Mouse (Mus musculus): ENCODE data around the gene Zscan2. TPM values are rescaled to one million over a fixed set of nuclear protein-coding genes. Genes with fewer than 3 reads are reported as not detected.

The Zscan2 gene
- polyA plus RNA-seq, 1 experiment from 2014 or later = 1.6 TPM

DNA sequence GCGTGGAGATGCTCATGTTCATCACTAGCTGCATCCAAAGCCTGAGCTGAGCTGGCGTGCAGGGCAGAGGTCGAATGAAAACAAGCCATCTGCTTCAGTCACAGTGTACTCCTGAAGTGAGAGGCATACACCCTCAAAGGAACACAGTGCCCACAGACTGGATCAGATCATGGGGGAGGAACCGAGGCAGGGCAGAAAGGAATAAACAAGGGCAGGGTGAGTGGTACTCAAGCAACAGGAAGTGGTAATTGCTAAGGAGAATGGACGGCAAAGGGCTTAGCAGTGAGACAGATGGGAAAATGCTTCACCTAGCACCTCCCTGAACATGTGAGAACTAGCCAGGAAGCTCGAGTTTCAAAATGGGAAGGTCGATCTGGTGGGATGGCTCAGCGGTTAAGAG, 51.8 kb downstream of the Zscan2 start:
- no peak overlapping the region for H3K27ac ChIP-seq (replicated peaks in 1 of 2; ENCODE audit: control insufficient read depth in 1 of 2, insufficient read depth in 1 of 2, low read depth in 2 of 2, low read length in 2 of 2)
- H3K9ac ChIP-seq (ENCODE audit: low read length) = no peak overlapping the region
- no peak overlapping the region for H3K4me3 ChIP-seq (ENCODE audit: control insufficient read depth in 1 of 2, insufficient read depth in 1 of 2, low read depth in 1 of 2, low read length in 2 of 2)
- WGBS = 92% methylated on average over 8 of the region's 8 CpGs
- H3K36me3 ChIP-seq (ENCODE audit: control insufficient read depth, insufficient read depth, low read length) = peaks cover 77% of the 10 kb centered on the region
- H3K4me1 ChIP-seq (ENCODE audit: control insufficient read depth in 2 of 2, insufficient read depth in 2 of 2, low read length in 2 of 2) = no peaks in the 10 kb centered on the region
- no peaks in the 10 kb centered on the region for H3K27me3 ChIP-seq (ENCODE audit: control insufficient read depth, insufficient read depth, low read length)
- H3K9me3 ChIP-seq (ENCODE audit: control insufficient read depth, low read length) = no peaks in the 10 kb centered on the region
- no peak for ATAC-seq (ENCODE audit: insufficient number of reproducible peaks, insufficient read depth, low FRiP score, low read depth)
- no peak overlapping the region for H3K4me2 ChIP-seq (ENCODE audit: low read length)

DNA sequence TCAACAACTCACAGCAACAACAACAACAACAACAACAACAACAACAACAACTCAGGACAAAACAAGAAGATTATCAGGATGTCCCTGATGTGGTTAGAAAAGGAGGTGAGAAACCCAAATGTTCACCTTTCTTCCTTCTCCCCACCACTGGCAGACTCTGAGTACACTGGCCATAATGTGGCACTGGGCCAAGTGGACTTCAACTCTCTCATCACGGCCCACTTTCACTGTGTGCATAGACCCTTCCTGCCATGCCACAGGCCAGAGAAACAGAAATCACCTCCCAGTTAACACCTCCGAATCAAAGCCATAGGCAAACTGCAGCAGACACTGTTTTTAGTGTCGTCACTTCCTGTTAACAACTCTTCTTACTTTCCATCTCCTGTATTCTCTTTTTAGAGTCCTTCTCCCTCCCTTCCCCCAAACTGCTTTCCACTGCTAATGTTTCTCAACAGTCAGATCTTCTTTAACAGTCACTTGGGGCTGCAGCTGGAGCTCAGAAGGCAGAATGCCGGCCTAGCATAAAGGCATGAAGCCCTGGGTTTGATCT, 57.3 kb downstream of the Zscan2 start:
- 57% methylated on average over 4 of the region's 4 CpGs for WGBS
- no peak overlapping the region for H3K4me3 ChIP-seq (ENCODE audit: control insufficient read depth in 1 of 2, insufficient read depth in 1 of 2, low read depth in 1 of 2, low read length in 2 of 2)
- peaks cover 75% of the 10 kb centered on the region for H3K36me3 ChIP-seq (ENCODE audit: control insufficient read depth, insufficient read depth, low read length)

DNA sequence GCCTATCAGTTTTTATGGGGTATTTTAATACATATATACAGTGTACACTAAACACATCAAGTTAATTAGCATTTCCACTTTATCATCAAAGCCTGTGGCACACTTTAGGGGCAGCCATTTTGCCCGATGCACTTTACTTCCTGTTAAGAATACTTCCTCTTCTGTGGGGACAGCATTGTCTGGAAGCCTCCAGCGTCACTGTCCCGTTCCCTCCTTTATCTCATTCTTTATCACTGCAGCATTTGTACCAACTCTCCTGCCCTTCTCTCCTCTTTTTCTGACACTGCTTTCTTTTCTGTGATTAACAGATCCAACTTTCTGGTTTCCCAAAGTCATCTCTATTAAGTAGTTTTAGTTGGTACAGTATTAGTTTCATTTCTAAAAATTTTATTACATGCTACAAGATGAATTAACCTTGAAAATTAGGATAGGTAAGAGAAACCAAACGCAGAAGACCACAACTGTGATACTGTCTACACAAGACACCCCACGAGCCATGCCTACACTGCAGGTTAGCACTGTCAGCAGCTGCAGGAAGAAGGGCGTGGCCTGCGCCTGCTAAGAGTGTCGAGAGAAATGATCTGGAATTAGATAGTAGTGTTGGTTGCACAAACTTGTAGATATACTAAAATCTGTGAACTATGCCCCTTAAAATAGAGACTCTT, 58.4 kb downstream of the Zscan2 start:
- Histone ChIP-seq H3K4me2 (ENCODE audit: low read length) (no peak overlapping the region), H3K27ac (replicated peaks in 1 of 2; ENCODE audit: control insufficient read depth in 1 of 2, insufficient read depth in 1 of 2, low read depth in 2 of 2, low read length in 2 of 2) (no peak overlapping the region), H3K9me3 (ENCODE audit: control insufficient read depth, low read length) (no peaks in the 10 kb centered on the region), H3K4me1 (ENCODE audit: control insufficient read depth in 2 of 2, insufficient read depth in 2 of 2, low read length in 2 of 2) (0 out of 4 replicates have a peak, but pooled peaks cover 0 to 10% of the 10 kb centered on the region in 2 experiments), H3K4me3 (ENCODE audit: control insufficient read depth in 1 of 2, insufficient read depth in 1 of 2, low read depth in 1 of 2, low read length in 2 of 2) (no peak overlapping the region), H3K9ac (ENCODE audit: low read length) (no peak overlapping the region), H3K27me3 (ENCODE audit: control insufficient read depth, insufficient read depth, low read length) (no peaks in the 10 kb centered on the region), H3K36me3 (ENCODE audit: control insufficient read depth, insufficient read depth, low read length) (peaks cover 67% of the 10 kb centered on the region)
- ATAC-seq (ENCODE audit: insufficient number of reproducible peaks, insufficient read depth, low FRiP score, low read depth) = no peak
- WGBS = 72% methylated on average over 8 of the region's 8 CpGs

More for the DNA sequence above, 57.3 kb downstream of the Zscan2 start:
- H3K27me3 ChIP-seq (ENCODE audit: control insufficient read depth, insufficient read depth, low read length) = no peaks in the 10 kb centered on the region
- H3K4me2 ChIP-seq (ENCODE audit: low read length) = no peak overlapping the region
- no peak for ATAC-seq (ENCODE audit: insufficient number of reproducible peaks, insufficient read depth, low FRiP score, low read depth)
- 0 out of 4 replicates have a peak, but pooled peaks cover 0 to 3% of the 10 kb centered on the region in 2 experiments for H3K4me1 ChIP-seq (ENCODE audit: control insufficient read depth in 2 of 2, insufficient read depth in 2 of 2, low read length in 2 of 2)
- no peak overlapping the region for H3K27ac ChIP-seq (replicated peaks in 1 of 2; ENCODE audit: control insufficient read depth in 1 of 2, insufficient read depth in 1 of 2, low read depth in 2 of 2, low read length in 2 of 2)
- no peak overlapping the region for H3K9ac ChIP-seq (ENCODE audit: low read length)
- H3K9me3 ChIP-seq (ENCODE audit: control insufficient read depth, low read length) = no peaks in the 10 kb centered on the region

DNA sequence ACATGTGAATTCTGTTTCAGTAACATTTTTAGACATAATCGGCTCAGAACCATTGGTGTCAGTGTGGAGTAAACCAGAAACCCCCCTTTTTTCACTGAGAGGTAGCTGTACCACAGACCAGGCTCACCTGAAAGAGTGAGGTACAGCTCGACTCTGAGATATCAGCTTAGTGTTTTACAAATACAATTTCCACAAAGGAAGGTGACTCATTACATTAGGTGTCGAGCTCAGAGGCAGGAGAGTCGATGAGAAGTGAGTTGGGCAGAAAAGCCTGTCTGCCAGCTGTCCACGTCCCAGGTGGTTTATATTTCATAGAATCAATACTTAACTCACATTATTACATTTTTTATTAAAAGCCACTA, 58.9 kb downstream of the Zscan2 start:
- ATAC-seq (ENCODE audit: insufficient number of reproducible peaks, insufficient read depth, low FRiP score, low read depth) = no peak
- no peak overlapping the region for H3K9ac ChIP-seq (ENCODE audit: low read length)
- no peaks in the 10 kb centered on the region for H3K27me3 ChIP-seq (ENCODE audit: control insufficient read depth, insufficient read depth, low read length)
- WGBS = 79% methylated on average over 5 of the region's 5 CpGs
- H3K4me3 ChIP-seq (ENCODE audit: control insufficient read depth in 1 of 2, insufficient read depth in 1 of 2, low read depth in 1 of 2, low read length in 2 of 2) = no peak overlapping the region
- peaks cover 67% of the 10 kb centered on the region for H3K36me3 ChIP-seq (ENCODE audit: control insufficient read depth, insufficient read depth, low read length)
- no peak overlapping the region for H3K4me2 ChIP-seq (ENCODE audit: low read length)
- no peaks in the 10 kb centered on the region for H3K9me3 ChIP-seq (ENCODE audit: control insufficient read depth, low read length)
- H3K4me1 ChIP-seq (ENCODE audit: control insufficient read depth in 2 of 2, insufficient read depth in 2 of 2, low read length in 2 of 2) = 0 out of 4 replicates have a peak, but pooled peaks cover 0 to 10% of the 10 kb centered on the region in 2 experiments
- H3K27ac ChIP-seq (replicated peaks in 1 of 2; ENCODE audit: control insufficient read depth in 1 of 2, insufficient read depth in 1 of 2, low read depth in 2 of 2, low read length in 2 of 2) = no peak overlapping the region

DNA sequence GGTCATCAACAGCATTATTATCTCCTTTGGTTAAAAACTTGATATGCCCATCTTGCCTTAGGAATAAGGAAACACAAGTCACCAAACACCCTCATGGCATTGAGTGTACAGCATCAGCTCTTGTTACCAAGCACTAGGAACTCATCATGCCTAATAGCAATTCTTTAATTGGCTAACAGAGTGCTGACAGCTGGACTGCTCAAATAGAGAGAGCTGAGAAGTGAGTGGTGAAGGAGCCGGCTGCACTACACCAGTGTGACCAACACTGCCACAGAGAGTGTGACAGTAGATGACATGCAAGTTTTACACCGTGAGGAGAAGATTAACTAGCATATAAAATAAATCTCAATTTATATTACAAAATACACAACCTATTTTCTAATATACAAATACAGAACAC, 62.4 kb downstream of the Zscan2 start:
- no peaks in the 10 kb centered on the region for H3K9me3 ChIP-seq (ENCODE audit: control insufficient read depth, low read length)
- H3K4me1 ChIP-seq (ENCODE audit: control insufficient read depth in 2 of 2, insufficient read depth in 2 of 2, low read length in 2 of 2) = 0 out of 4 replicates have a peak, but pooled peaks cover 0 to 10% of the 10 kb centered on the region in 2 experiments
- H3K27ac ChIP-seq (replicated peaks in 1 of 2; ENCODE audit: control insufficient read depth in 1 of 2, insufficient read depth in 1 of 2, low read depth in 2 of 2, low read length in 2 of 2) = no peak overlapping the region
- no peak overlapping the region for H3K9ac ChIP-seq (ENCODE audit: low read length)
- peaks cover 62% of the 10 kb centered on the region for H3K36me3 ChIP-seq (ENCODE audit: control insufficient read depth, insufficient read depth, low read length)
- WGBS = 43% methylated on average over 2 of the region's 2 CpGs
- H3K4me3 ChIP-seq (ENCODE audit: control insufficient read depth in 1 of 2, insufficient read depth in 1 of 2, low read depth in 1 of 2, low read length in 2 of 2) = no peak overlapping the region
- no peak for ATAC-seq (ENCODE audit: insufficient number of reproducible peaks, insufficient read depth, low FRiP score, low read depth)
- no peaks in the 10 kb centered on the region for H3K27me3 ChIP-seq (ENCODE audit: control insufficient read depth, insufficient read depth, low read length)
- H3K4me2 ChIP-seq (ENCODE audit: low read length) = no peak overlapping the region

Other genes with a start within 250 kb of the Zscan2 start
- gene Crtc3, start 172.0 kb upstream of the Zscan2 start, polyA plus RNA-seq (2014; fragmentation: Nextera tagmentation; extraction: Ambion mirVana) = 16.2 and 18.5 TPM in 2 replicates
- gene Iqgap1, start 34.9 kb upstream of the Zscan2 start, polyA plus RNA-seq (2014; fragmentation: Nextera tagmentation; extraction: Ambion mirVana) = 39.4 and 40.0 TPM in 2 replicates
- 16.0 and 16.1 TPM in 2 replicates for gene Wdr73, start 40.3 kb downstream of the Zscan2 start, polyA plus RNA-seq (2014; fragmentation: Nextera tagmentation; extraction: Ambion mirVana)
- 4.6 and 5.3 TPM in 2 replicates for gene Nmb, start 44.2 kb downstream of the Zscan2 start, polyA plus RNA-seq (2014; fragmentation: Nextera tagmentation; extraction: Ambion mirVana)
- gene Sec11a, start 86.9 kb downstream of the Zscan2 start, polyA plus RNA-seq (2014; fragmentation: Nextera tagmentation; extraction: Ambion mirVana) = 127 and 138 TPM in 2 replicates
- gene Zfp592, start 132.8 kb downstream of the Zscan2 start, polyA plus RNA-seq (2014; fragmentation: Nextera tagmentation; extraction: Ambion mirVana) = 10.2 and 10.4 TPM in 2 replicates
- gene Alpk3, start 196.7 kb downstream of the Zscan2 start, polyA plus RNA-seq (2014; fragmentation: Nextera tagmentation; extraction: Ambion mirVana) = 22.8 and 25.3 TPM in 2 replicates

Measured in heart, embryonic 14.5 days (tissue).